Mouse (Mus musculus) thymus, adult 2 months (tissue): ENCODE measurements around the gene Otud3.

Experiments used
- CTCF ChIP-seq: fragments of 200-500 bp; IDR thresholded peaks from 2 replicates; pipeline ENCODE4 v1.5.1; 2012; ENCODE audit warnings: mild to moderate bottlenecking, control low read depth, low read length, moderate library complexity, borderline replicate concordance; ENCODE audit not compliant: control insufficient read depth, poor library complexity, insufficient read depth; ENCODE audit errors: extremely low read depth
- POLR2A ChIP-seq: fragments of 200-500 bp; IDR thresholded peaks from 2 replicates; pipeline ENCODE4 v1.6.1; 2012; ENCODE audit warnings: mild to moderate bottlenecking, low read length, control low read depth, moderate library complexity; ENCODE audit not compliant: control insufficient read depth, poor library complexity, insufficient read depth; ENCODE audit errors: extremely low read depth

- TF ChIP-seq CTCF (no peak), POLR2A (no peak)
These were observed 50.3 kb downstream of the Otud3 start, which contains the start of gene Pla2g5 for GRCm38 (mm10) chr4:138863344-138863998.
